Mouse (Mus musculus): Measurements from ENCODE around the gene Hsd17b6.
"Not testable (repeated sequence)": the region's sequence is repeated elsewhere in the genome, so short reads cannot be mapped to it uniquely, and the experiment has no call there.

Hsd17b6 gene

GRCm38 (mm10) chr10:128007446-128007845, at the start of gene Hsd17b6:
Hsd17b6 (minus strand) TSS chr10:128007611.
- no peak for DNase-seq (ENCODE audit: low read depth, low spot score)

- DNase-seq (ENCODE audit: low read depth, low spot score), result no peak
These were observed 45.6 kb upstream of the Hsd17b6 start for GRCm38 (mm10) chr10:128053001-128053400.

GRCm38 (mm10) chr10:128052136-128052535, 44.7 kb upstream of the Hsd17b6 start:
- DNase-seq (ENCODE audit: low read depth, low spot score), result not testable (repeated sequence)

- DNase-seq (ENCODE audit: low read depth, low spot score), result no peak
These were observed 44.2 kb upstream of the Hsd17b6 start for GRCm38 (mm10) chr10:128051589-128051988.

GRCm38 (mm10) chr10:128050355-128050754, 42.9 kb upstream of the Hsd17b6 start:
- no peak for DNase-seq (ENCODE audit: low read depth, low spot score)

GRCm38 (mm10) chr10:128049741-128050140, 42.3 kb upstream of the Hsd17b6 start:
- DNase-seq (ENCODE audit: low read depth, low spot score), result no peak

- DNase-seq (ENCODE audit: low read depth, low spot score), result no peak
These were observed 40.7 kb upstream of the Hsd17b6 start for GRCm38 (mm10) chr10:128048157-128048556.

- DNase-seq (ENCODE audit: low read depth, low spot score), result no peak
These were observed 35.8 kb upstream of the Hsd17b6 start for GRCm38 (mm10) chr10:128043041-128043835.

GRCm38 (mm10) chr10:128042466-128042865, 35.1 kb upstream of the Hsd17b6 start:
- DNase-seq (ENCODE audit: low read depth, low spot score), result no peak

GRCm38 (mm10) chr10:128041636-128042035, 34.2 kb upstream of the Hsd17b6 start:
- DNase-seq (ENCODE audit: low read depth, low spot score), result no peak

GRCm38 (mm10) chr10:128040293-128040692, 32.9 kb upstream of the Hsd17b6 start:
- DNase-seq (ENCODE audit: low read depth, low spot score), result no peak

GRCm38 (mm10) chr10:128039858-128040257, 32.4 kb upstream of the Hsd17b6 start:
- no peak for DNase-seq (ENCODE audit: low read depth, low spot score)

- DNase-seq (ENCODE audit: low read depth, low spot score), result peak; percentile 61
These were observed 31.8 kb upstream of the Hsd17b6 start for GRCm38 (mm10) chr10:128039167-128039566.

- no peak for DNase-seq (ENCODE audit: low read depth, low spot score)
These were observed 30.5 kb upstream of the Hsd17b6 start for GRCm38 (mm10) chr10:128037921-128038320.

GRCm38 (mm10) chr10:128036746-128037425, 29.5 kb upstream of the Hsd17b6 start:
- DNase-seq (ENCODE audit: low read depth, low spot score), result peak; percentile 65

- DNase-seq (ENCODE audit: low read depth, low spot score), result no peak
These were observed 23.4 kb upstream of the Hsd17b6 start for GRCm38 (mm10) chr10:128030860-128031259.

- DNase-seq (ENCODE audit: low read depth, low spot score), result no peak
These were observed 22.5 kb upstream of the Hsd17b6 start for GRCm38 (mm10) chr10:128029931-128030330.

- DNase-seq (ENCODE audit: low read depth, low spot score), result no peak
These were observed 16.1 kb upstream of the Hsd17b6 start for GRCm38 (mm10) chr10:128023496-128023895.

- no peak for DNase-seq (ENCODE audit: low read depth, low spot score)
These were observed 14.8 kb upstream of the Hsd17b6 start for GRCm38 (mm10) chr10:128022196-128022595.

- peak; percentile 86 for DNase-seq (ENCODE audit: low read depth, low spot score)
These were observed 7.9 kb upstream of the Hsd17b6 start, which contains the start of gene Prim1 for GRCm38 (mm10) chr10:128015068-128015934. Prim1 (plus strand) TSS chr10:128015168.

- DNase-seq (ENCODE audit: low read depth, low spot score), result no peak
These were observed 2.3 kb upstream of the Hsd17b6 start for GRCm38 (mm10) chr10:128009735-128010134.
